Mouse (Mus musculus): Measurements from ENCODE around the gene Clk3.

DNA sequence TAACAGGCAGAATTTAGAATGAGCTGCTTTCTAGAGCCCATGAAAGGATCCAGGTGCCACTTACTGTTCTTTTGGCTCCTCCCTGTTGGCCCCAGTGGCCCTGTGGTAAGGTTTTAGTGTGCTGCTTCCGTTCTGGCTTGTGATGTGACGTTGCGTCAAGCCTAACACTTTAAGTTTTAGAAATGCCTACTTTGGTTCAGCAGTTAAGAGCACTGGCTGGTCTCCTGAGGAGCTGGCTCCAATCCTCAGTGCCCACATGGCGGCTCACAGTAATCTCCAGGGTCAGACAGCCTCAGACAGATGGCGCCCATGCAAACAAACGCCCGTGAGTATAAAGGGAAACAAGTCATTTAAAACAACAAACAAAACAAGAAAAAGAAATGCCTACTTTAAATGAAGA, 47.3 kb downstream of the Clk3 start:
- TF ChIP-seq CTCF (conservative IDR thresholded peaks at IDR 0.05; ENCODE audit: low read length), result no peak
- TF ChIP-seq NANOG (IDR thresholded peaks at IDR 0.05; ENCODE audit: borderline replicate concordance, low read length), result no peak

Measured in E14TG2a.4 (cell line).